Mouse (Mus musculus): ENCODE results near the gene March6.

DNA sequence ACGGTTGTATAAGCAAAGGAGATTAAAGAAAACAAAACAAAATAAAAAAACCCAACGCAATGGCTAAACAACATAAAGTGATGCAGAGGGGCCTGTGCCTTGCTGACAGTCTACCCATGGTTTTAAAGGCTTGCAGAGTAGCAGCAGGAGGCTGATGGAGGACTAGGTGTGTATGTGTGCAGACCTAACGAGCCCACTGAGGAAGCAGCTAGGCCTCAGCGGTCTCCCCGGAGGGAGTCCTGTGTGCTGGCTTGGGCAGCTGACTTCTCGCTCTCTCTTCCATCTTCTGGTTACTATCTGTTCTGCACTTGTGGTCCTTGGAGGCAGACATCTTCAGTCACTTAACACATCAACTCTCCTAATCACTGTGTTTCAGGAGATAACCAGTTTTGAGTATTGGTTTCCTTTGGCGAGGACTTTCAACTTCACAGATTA, 76.0 kb downstream of the March6 start:
- TF ChIP-seq CTCF (IDR thresholded peaks at IDR 0.05; ENCODE audit: borderline replicate concordance, extremely low read depth, insufficient read depth, insufficient read length): no peak
- no peak for TF ChIP-seq POLR2A (IDR thresholded peaks at IDR 0.05; ENCODE audit: borderline replicate concordance, extremely low read depth, insufficient read depth, insufficient read length, poor library complexity, severe bottlenecking)
